Mouse (Mus musculus): ENCODE results near the gene Tmem215. TPM values are rescaled to one million over a fixed set of nuclear protein-coding genes. Genes with fewer than 3 reads are reported as not detected.

Gene Tmem215
- polyA plus RNA-seq, 1 experiment from 2014 or later, result 0.07 TPM

DNA sequence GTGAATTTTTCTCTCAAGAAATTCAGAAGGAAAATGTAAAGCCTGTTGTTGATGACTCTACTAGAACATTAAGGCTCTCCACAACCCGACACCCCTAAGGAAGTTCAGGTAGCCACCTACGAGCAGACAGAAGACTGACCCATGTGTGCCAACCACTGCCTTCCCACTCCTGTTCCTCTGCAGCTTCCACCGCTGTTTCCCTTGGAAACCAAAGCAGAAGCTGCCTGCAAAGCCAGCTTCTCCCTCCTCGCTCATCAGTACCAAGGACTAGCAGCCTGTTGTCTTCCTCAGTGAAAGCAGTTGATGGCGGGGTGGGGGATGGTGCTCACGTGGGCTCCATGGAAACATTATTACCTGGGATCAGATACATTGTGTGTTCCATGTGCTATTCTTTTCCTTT, 14.6 kb downstream of the Tmem215 start:
- Histone ChIP-seq H3K36me3 (ENCODE audit: control insufficient read depth, insufficient read depth, low read length) (no peaks in the 10 kb centered on the region), H3K9me3 (ENCODE audit: control insufficient read depth, low read length) (no peaks in the 10 kb centered on the region), H3K4me1 (ENCODE audit: control insufficient read depth, insufficient read depth, low read length) (no peaks in the 10 kb centered on the region), H3K4me2 (ENCODE audit: low read depth, severe bottlenecking) (no peak overlapping the region), H3K27ac (replicated peaks; ENCODE audit: low read depth, low read length) (no peak overlapping the region), H3K9ac (ENCODE audit: low read length) (no peak overlapping the region), H3K27me3 (ENCODE audit: control insufficient read depth, insufficient read depth, low read length) (no peaks in the 10 kb centered on the region), H3K4me3 (ENCODE audit: low read depth, low read length) (no peak overlapping the region)
- no peak for ATAC-seq (ENCODE audit: insufficient number of reproducible peaks, low FRiP score, low TSS enrichment, low read depth)
- no peak for DNase-seq (ENCODE audit: low spot score)
- 76% methylated on average over 6 of the region's 6 CpGs for WGBS

DNA sequence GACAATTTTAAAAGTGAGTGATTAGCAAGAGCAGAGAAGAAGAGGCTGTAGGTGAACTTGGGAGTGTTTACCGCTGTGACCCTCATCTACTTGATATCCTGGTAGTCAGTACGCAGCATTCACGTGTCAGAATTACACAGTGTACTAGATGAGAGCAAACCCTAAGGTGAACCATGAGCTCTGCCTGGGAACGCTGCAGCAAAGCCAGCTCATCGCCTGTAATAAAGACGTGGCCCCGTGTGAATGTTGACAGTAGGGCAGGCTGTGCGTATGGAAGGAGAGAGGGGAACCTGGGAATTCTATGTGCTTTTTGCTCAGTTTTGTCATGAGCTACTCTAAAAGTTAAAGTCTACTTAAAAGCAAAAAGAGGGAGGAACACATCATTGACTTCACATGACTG, 19.8 kb downstream of the Tmem215 start:
- WGBS, result 89% methylated on average over 8 of the region's 8 CpGs

DNA sequence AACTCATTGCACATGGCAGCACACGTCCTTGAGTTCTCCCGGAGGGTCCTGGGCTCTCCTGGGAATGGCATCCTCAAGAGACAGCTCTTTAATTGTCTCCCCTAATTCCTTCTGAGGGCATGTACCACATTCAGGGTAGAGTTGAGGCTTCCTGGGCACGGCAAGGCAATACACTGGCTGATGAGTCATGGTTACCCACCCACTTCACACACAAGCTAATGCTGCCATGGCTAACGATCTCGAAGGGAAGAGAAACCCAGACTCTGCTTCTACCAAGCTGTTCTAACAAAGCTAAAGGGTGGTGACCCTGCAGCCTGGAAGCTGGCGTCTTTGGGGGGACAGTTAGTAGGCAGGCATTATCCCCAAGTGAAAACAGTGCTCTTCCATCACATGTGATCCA, 24.4 kb downstream of the Tmem215 start:
- H3K4me2 ChIP-seq (ENCODE audit: low read depth, severe bottlenecking), result no peak overlapping the region
- no peak overlapping the region for H3K4me3 ChIP-seq (ENCODE audit: low read depth, low read length)
- H3K27me3 ChIP-seq (ENCODE audit: control insufficient read depth, insufficient read depth, low read length), result no peaks in the 10 kb centered on the region
- no peaks in the 10 kb centered on the region for H3K4me1 ChIP-seq (ENCODE audit: control insufficient read depth, insufficient read depth, low read length)
- H3K36me3 ChIP-seq (ENCODE audit: control insufficient read depth, insufficient read depth, low read length), result no peaks in the 10 kb centered on the region
- no peak overlapping the region for H3K27ac ChIP-seq (replicated peaks; ENCODE audit: low read depth, low read length)
- no peak for DNase-seq (ENCODE audit: low spot score)
- 87% methylated on average over 6 of the region's 6 CpGs for WGBS
- no peaks in the 10 kb centered on the region for H3K9me3 ChIP-seq (ENCODE audit: control insufficient read depth, low read length)
- no peak overlapping the region for H3K9ac ChIP-seq (ENCODE audit: low read length)
- ATAC-seq (ENCODE audit: insufficient number of reproducible peaks, low FRiP score, low TSS enrichment, low read depth), result no peak

More for the DNA sequence above, 19.8 kb downstream of the Tmem215 start:
- ATAC-seq (ENCODE audit: insufficient number of reproducible peaks, low FRiP score, low TSS enrichment, low read depth), result no peak
- Histone ChIP-seq H3K36me3 (ENCODE audit: control insufficient read depth, insufficient read depth, low read length) (no peaks in the 10 kb centered on the region), H3K4me1 (ENCODE audit: control insufficient read depth, insufficient read depth, low read length) (no peaks in the 10 kb centered on the region), H3K27ac (replicated peaks; ENCODE audit: low read depth, low read length) (no peak overlapping the region), H3K4me2 (ENCODE audit: low read depth, severe bottlenecking) (no peak overlapping the region), H3K27me3 (ENCODE audit: control insufficient read depth, insufficient read depth, low read length) (no peaks in the 10 kb centered on the region), H3K9me3 (ENCODE audit: control insufficient read depth, low read length) (no peaks in the 10 kb centered on the region), H3K9ac (ENCODE audit: low read length) (no peak overlapping the region), H3K4me3 (ENCODE audit: low read depth, low read length) (no peak overlapping the region)
- DNase-seq (ENCODE audit: low spot score), result no peak

DNA sequence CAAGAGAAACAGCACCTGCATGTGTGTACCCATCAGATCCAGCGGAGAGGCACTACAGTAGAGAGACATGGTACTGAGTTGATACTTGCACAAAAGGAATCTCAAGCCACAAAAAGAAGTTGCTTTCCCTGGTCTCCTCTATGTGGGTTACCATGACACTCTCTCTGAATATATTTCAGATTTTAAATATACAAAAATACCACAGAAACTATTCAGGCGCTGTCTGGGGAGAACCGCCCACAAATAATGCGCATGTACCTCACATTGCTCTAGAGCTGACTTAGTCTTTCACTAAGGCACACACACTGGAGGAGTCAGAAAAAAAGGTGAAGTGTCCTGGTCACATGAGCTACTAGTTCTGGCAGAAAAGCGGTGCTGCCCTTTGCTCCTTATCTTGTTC, 24.8 kb downstream of the Tmem215 start:
- Histone ChIP-seq H3K4me1 (ENCODE audit: control insufficient read depth, insufficient read depth, low read length) (no peaks in the 10 kb centered on the region), H3K27me3 (ENCODE audit: control insufficient read depth, insufficient read depth, low read length) (no peaks in the 10 kb centered on the region), H3K36me3 (ENCODE audit: control insufficient read depth, insufficient read depth, low read length) (no peaks in the 10 kb centered on the region), H3K4me2 (ENCODE audit: low read depth, severe bottlenecking) (no peak overlapping the region), H3K9ac (ENCODE audit: low read length) (no peak overlapping the region), H3K9me3 (ENCODE audit: control insufficient read depth, low read length) (no peaks in the 10 kb centered on the region), H3K4me3 (ENCODE audit: low read depth, low read length) (no peak overlapping the region), H3K27ac (replicated peaks; ENCODE audit: low read depth, low read length) (no peak overlapping the region)
- DNase-seq (ENCODE audit: low spot score) (no peak), ATAC-seq (ENCODE audit: insufficient number of reproducible peaks, low FRiP score, low TSS enrichment, low read depth) (no peak)
- WGBS, result 94% methylated on average over 5 of the region's 5 CpGs

DNA sequence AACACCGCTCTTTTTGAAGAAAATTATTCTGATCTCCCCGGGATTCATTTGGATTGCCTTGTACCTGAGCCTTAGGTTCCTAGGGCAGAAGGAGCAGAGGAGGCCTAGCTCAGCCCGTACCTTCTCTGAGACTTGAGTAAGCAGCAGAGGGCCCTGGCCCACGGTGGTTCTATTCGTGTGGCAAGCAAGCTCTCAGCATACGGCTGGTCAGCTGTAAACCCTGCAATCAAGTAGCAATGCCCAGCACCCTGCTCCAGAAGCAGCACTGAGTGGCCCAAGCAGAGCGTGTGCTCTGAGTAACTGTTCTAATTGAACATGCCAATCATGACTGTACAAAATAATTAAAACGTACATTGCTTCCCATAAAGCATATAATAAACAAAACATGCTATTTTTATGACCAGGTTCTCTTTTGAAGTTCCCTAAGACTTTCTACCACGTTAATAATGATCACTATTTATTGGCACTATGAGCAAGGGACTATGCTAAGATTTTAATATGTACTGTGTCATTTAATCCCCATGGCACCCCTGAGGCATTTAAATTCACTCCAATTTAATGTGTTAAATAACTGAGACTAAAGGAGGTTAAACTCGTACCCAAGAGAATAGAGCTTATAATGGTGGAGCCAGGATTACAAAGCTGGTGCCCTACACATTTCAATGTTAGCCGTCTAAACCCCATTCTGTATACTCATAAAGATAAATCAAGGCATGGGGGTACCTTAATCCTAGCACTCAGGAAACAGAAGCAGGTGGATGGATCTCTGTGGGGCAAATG, 28.0 kb downstream of the Tmem215 start:
- Histone ChIP-seq H3K4me3 (ENCODE audit: low read depth, low read length) (no peak overlapping the region), H3K9ac (ENCODE audit: low read length) (no peak overlapping the region), H3K4me1 (ENCODE audit: control insufficient read depth, insufficient read depth, low read length) (no peaks in the 10 kb centered on the region), H3K4me2 (ENCODE audit: low read depth, severe bottlenecking) (no peak overlapping the region), H3K36me3 (ENCODE audit: control insufficient read depth, insufficient read depth, low read length) (no peaks in the 10 kb centered on the region), H3K9me3 (ENCODE audit: control insufficient read depth, low read length) (no peaks in the 10 kb centered on the region), H3K27ac (replicated peaks; ENCODE audit: low read depth, low read length) (no peak overlapping the region), H3K27me3 (ENCODE audit: control insufficient read depth, insufficient read depth, low read length) (no peaks in the 10 kb centered on the region)
- DNase-seq (ENCODE audit: low spot score) (no peak), ATAC-seq (ENCODE audit: insufficient number of reproducible peaks, low FRiP score, low TSS enrichment, low read depth) (no peak)
- WGBS, result 69% methylated on average over 11 of the region's 11 CpGs

DNA sequence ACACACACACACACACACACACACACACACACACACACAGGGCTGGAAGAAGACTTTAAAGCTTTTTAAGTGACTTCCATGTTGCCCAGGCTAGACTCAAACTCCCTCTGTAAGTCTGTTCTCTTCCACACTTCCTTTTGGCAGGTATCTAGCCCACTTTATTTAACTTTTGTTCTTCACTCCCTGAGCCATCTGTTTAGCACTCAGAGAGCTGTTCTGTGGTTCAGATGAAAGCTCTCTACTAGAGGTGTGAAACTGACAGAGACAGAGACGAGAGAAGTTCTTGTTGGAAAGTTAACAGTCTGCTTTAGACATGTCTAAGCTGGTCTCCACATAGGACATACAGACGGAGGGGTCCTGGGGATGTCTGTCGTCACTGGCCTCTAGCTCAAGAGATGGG, 30.5 kb downstream of the Tmem215 start:
- Histone ChIP-seq H3K27me3 (ENCODE audit: control insufficient read depth, insufficient read depth, low read length) (no peaks in the 10 kb centered on the region), H3K36me3 (ENCODE audit: control insufficient read depth, insufficient read depth, low read length) (no peaks in the 10 kb centered on the region), H3K9ac (ENCODE audit: low read length) (no peak overlapping the region), H3K4me3 (ENCODE audit: low read depth, low read length) (no peak overlapping the region), H3K4me2 (ENCODE audit: low read depth, severe bottlenecking) (no peak overlapping the region), H3K27ac (replicated peaks; ENCODE audit: low read depth, low read length) (no peak overlapping the region), H3K9me3 (ENCODE audit: control insufficient read depth, low read length) (no peaks in the 10 kb centered on the region), H3K4me1 (ENCODE audit: control insufficient read depth, insufficient read depth, low read length) (no peaks in the 10 kb centered on the region)
- no peak for ATAC-seq (ENCODE audit: insufficient number of reproducible peaks, low FRiP score, low TSS enrichment, low read depth)
- no peak for DNase-seq (ENCODE audit: low spot score)
- 70% methylated on average over 3 of the region's 3 CpGs for WGBS

DNA sequence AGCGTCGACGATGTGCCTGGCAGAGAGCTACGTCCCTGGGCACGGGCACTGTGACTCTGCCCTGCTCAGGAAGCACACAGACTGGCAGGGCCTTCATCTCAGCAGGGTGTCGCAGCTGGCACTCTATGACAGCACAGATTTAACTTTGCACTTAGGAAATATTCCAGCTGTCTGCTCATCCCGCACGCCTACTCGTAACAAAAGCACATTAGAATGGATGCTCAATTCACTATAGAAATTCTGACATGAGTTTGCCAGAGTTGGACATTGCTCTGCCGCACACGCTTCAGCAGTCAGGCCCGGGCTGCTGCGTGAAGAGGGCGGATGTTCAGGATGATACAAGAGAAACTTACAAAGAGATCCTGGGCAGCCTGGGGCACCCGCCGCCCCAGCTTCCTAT, 37.6 kb downstream of the Tmem215 start:
- no peak for ATAC-seq (ENCODE audit: insufficient number of reproducible peaks, low FRiP score, low TSS enrichment, low read depth)
- H3K9ac ChIP-seq (ENCODE audit: low read length), result no peak overlapping the region
- no peaks in the 10 kb centered on the region for H3K27me3 ChIP-seq (ENCODE audit: control insufficient read depth, insufficient read depth, low read length)
- H3K27ac ChIP-seq (replicated peaks; ENCODE audit: low read depth, low read length), result no peak overlapping the region
- H3K4me3 ChIP-seq (ENCODE audit: low read depth, low read length), result no peak overlapping the region
- no peaks in the 10 kb centered on the region for H3K9me3 ChIP-seq (ENCODE audit: control insufficient read depth, low read length)
- no peak for DNase-seq (ENCODE audit: low spot score)
- H3K36me3 ChIP-seq (ENCODE audit: control insufficient read depth, insufficient read depth, low read length), result no peaks in the 10 kb centered on the region
- 86% methylated on average over 16 of the region's 16 CpGs for WGBS
- H3K4me2 ChIP-seq (ENCODE audit: low read depth, severe bottlenecking), result no peak overlapping the region
- no peaks in the 10 kb centered on the region for H3K4me1 ChIP-seq (ENCODE audit: control insufficient read depth, insufficient read depth, low read length)

DNA sequence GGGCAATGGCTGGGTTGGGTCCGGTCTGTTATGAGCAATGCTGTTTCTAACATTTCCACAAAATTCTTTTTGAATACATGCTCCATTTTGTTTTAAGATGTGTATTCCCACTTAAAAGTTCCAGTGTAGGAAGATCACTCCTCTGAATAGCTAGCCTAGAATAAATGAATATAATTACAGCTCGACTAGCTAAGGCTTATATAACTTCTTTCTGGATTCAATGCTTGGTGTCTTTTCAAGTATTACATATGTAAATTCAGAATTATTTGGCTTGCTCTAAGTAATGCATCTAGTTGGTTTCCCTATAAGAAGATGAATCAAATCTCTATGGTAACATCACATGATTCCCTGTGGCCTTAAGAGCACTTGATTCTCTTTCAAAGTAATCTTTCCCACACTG, 41.3 kb downstream of the Tmem215 start:
- no peak for DNase-seq (ENCODE audit: low spot score)
- ATAC-seq (ENCODE audit: insufficient number of reproducible peaks, low FRiP score, low TSS enrichment, low read depth), result no peak
- Histone ChIP-seq H3K9me3 (ENCODE audit: control insufficient read depth, low read length) (no peaks in the 10 kb centered on the region), H3K27ac (replicated peaks; ENCODE audit: low read depth, low read length) (no peak overlapping the region), H3K27me3 (ENCODE audit: control insufficient read depth, insufficient read depth, low read length) (no peaks in the 10 kb centered on the region), H3K36me3 (ENCODE audit: control insufficient read depth, insufficient read depth, low read length) (no peaks in the 10 kb centered on the region), H3K4me3 (ENCODE audit: low read depth, low read length) (no peak overlapping the region), H3K4me2 (ENCODE audit: low read depth, severe bottlenecking) (no peak overlapping the region), H3K9ac (ENCODE audit: low read length) (no peak overlapping the region), H3K4me1 (ENCODE audit: control insufficient read depth, insufficient read depth, low read length) (no peaks in the 10 kb centered on the region)
- WGBS, result 87% methylated on average over 2 of the region's 2 CpGs

Measured in limb, embryonic 11.5 days (tissue).